Mouse (Mus musculus) mouse embryonic stem cell (cell line): ENCODE measurements at regions not wholly inside any gene's neighbourhood (a gene's known extent, or its start where the extent isn't known, plus 50 kb on each side); places are given as distances from the start of the nearest gene placed in this dataset.

Source experiments
- in situ Hi-C, 2 experiments: fragments of 300-500 bp; cut with MboI; formaldehyde crosslinking; loops; 1 replicate in 1 of 2; 3 replicates in 1 of 2; pipeline ENCODE4 v1.14.3; 2019 to 2020; ENCODE audit warnings: low sequenced_read_pairs in 2 of 2, low pct_unique_long_range_greater_than_20kb in 1 of 2, mixed read lengths in 1 of 2; ENCODE audit not compliant: unreplicated experiment in 1 of 2

GRCm38 (mm10) chr2:117963526-117963925, 148.2 kb upstream of the Thbs1 start:
- in situ Hi-C loops: no loop called here

- in situ Hi-C loops: no loop called here
Observed at GRCm38 (mm10) chr2:117965758-117966157, 145.9 kb upstream of the Thbs1 start.

- in situ Hi-C loops: no loop called here
Observed at GRCm38 (mm10) chr2:117968731-117969130, 142.9 kb upstream of the Thbs1 start.

- in situ Hi-C loops: no loop called here
Observed at GRCm38 (mm10) chr2:117970631-117971030, 141.0 kb upstream of the Thbs1 start.

GRCm38 (mm10) chr2:117977033-117977432, 134.6 kb upstream of the Thbs1 start:
- in situ Hi-C loops: no loop called here

GRCm38 (mm10) chr2:117980856-117981255, 130.8 kb upstream of the Thbs1 start:
- in situ Hi-C loops: no loop called here

GRCm38 (mm10) chr2:117984569-117984968, 127.1 kb upstream of the Thbs1 start:
- in situ Hi-C loops: no loop called here

GRCm38 (mm10) chr2:117987426-117988215, 124.1 kb upstream of the Thbs1 start:
- in situ Hi-C loops: no loop called here

GRCm38 (mm10) chr2:117988396-117989173, 123.1 kb upstream of the Thbs1 start:
- in situ Hi-C loops: no loop called here

GRCm38 (mm10) chr2:117989215-117989614, 122.5 kb upstream of the Thbs1 start:
- in situ Hi-C loops: no loop called here

GRCm38 (mm10) chr2:117996130-117997083, 115.3 kb upstream of the Thbs1 start:
- in situ Hi-C loops: no loop called here

- in situ Hi-C loops: no loop called here
Observed at GRCm38 (mm10) chr2:117999641-118000040, 112.0 kb upstream of the Thbs1 start.

GRCm38 (mm10) chr2:118004191-118004590, 107.5 kb upstream of the Thbs1 start:
- in situ Hi-C loops: no loop called here

GRCm38 (mm10) chr2:118007539-118008427, 103.9 kb upstream of the Thbs1 start:
- in situ Hi-C loops: no loop called here

GRCm38 (mm10) chr2:118011679-118012078, 100.0 kb upstream of the Thbs1 start:
- in situ Hi-C loops: no loop called here

- in situ Hi-C loops: no loop called here
Observed at GRCm38 (mm10) chr2:118012211-118012610, 99.5 kb upstream of the Thbs1 start.

- in situ Hi-C loops: no loop called here
Observed at GRCm38 (mm10) chr2:118013156-118013555, 98.5 kb upstream of the Thbs1 start.

- in situ Hi-C loops: no loop called here
Observed at GRCm38 (mm10) chr2:118015182-118015581, 96.5 kb upstream of the Thbs1 start.
